Mouse (Mus musculus) liver, embryonic 13.5 days (tissue): Measurements from ENCODE around the gene Cachd1. TPM values are rescaled to one million over a fixed set of nuclear protein-coding genes. Genes with fewer than 3 reads are reported as not detected.

Source experiments
- polyA plus RNA-seq: library from polyadenylated mRNA; unstranded; fragments of >200 nt; fragmentation: Nextera tagmentation; extraction: Ambion mirVana; gene quantifications from 2 replicates; pipeline ENCODE4 v1.2.1, GENCODE M21; 2015

The Cachd1 gene
- polyA plus RNA-seq, 1 experiment from 2014 or later, result 6.5 TPM

Other genes with a start within 250 kb of the Cachd1 start
- gene Gm10577, start 244.0 kb downstream of the Cachd1 start, polyA plus RNA-seq, result not detected in 2 replicates